Mouse (Mus musculus): ENCODE data around the gene Prr15l. TPM values are rescaled to one million over a fixed set of nuclear protein-coding genes. Genes with fewer than 3 reads are reported as not detected.

The Prr15l gene
- polyA plus RNA-seq, 1 experiment from 2014 or later = 0.40 TPM

- no peak for DNase-seq (ENCODE audit: extremely low spot score, low spot score)
- H3K4me3 ChIP-seq = peak overlapping the region; percentile 86
- peak overlapping the region; percentile 100; the same call in 1 of the 2 replicates for H3K27ac ChIP-seq
- H3K9me3 ChIP-seq = no peaks in the 10 kb centered on the region
- H3K27me3 ChIP-seq (ENCODE audit: poor library complexity, severe bottlenecking) = no peaks in the 10 kb centered on the region
- H3K36me3 ChIP-seq (replicated peaks) = peaks cover 14% of the 10 kb centered on the region
- peaks cover 39% of the 10 kb centered on the region for H3K4me1 ChIP-seq
- WGBS = 88% methylated on average over 10 of the region's 10 CpGs
Observed at GRCm38 (mm10) chr11:96975511-96976378, 47.8 kb downstream of the Prr15l start.

- Histone ChIP-seq H3K36me3 (replicated peaks) (peaks cover 14% of the 10 kb centered on the region), H3K27ac (peak overlapping the region; percentile 100; the same call in 1 of the 2 replicates), H3K27me3 (ENCODE audit: poor library complexity, severe bottlenecking) (peaks cover 1% of the 10 kb centered on the region; the same call in 1 of the 2 replicates), H3K4me3 (peak overlapping the region; percentile 86), H3K4me1 (peaks cover 39% of the 10 kb centered on the region), H3K9me3 (no peaks in the 10 kb centered on the region)
- 59% methylated on average over 3 of the region's 3 CpGs for WGBS
- no peak for DNase-seq (ENCODE audit: extremely low spot score, low spot score)
Observed at GRCm38 (mm10) chr11:96976379-96976687, 48.4 kb downstream of the Prr15l start.

GRCm38 (mm10) chr11:96976911-96977591 lies 49.1 kb downstream of the Prr15l start:
- no peak for DNase-seq (ENCODE audit: extremely low spot score, low spot score)
- peaks cover 14% of the 10 kb centered on the region for H3K36me3 ChIP-seq (replicated peaks)
- no peaks in the 10 kb centered on the region for H3K9me3 ChIP-seq
- peaks cover 8% of the 10 kb centered on the region; the same call in 1 of the 2 replicates for H3K27me3 ChIP-seq (ENCODE audit: poor library complexity, severe bottlenecking)
- H3K4me3 ChIP-seq = peak overlapping the region; percentile 86
- H3K4me1 ChIP-seq = peaks cover 45% of the 10 kb centered on the region
- under 1% methylated on average over 49 of the region's 50 CpGs for WGBS
- peak overlapping the region; percentile 100 for H3K27ac ChIP-seq

DNA sequence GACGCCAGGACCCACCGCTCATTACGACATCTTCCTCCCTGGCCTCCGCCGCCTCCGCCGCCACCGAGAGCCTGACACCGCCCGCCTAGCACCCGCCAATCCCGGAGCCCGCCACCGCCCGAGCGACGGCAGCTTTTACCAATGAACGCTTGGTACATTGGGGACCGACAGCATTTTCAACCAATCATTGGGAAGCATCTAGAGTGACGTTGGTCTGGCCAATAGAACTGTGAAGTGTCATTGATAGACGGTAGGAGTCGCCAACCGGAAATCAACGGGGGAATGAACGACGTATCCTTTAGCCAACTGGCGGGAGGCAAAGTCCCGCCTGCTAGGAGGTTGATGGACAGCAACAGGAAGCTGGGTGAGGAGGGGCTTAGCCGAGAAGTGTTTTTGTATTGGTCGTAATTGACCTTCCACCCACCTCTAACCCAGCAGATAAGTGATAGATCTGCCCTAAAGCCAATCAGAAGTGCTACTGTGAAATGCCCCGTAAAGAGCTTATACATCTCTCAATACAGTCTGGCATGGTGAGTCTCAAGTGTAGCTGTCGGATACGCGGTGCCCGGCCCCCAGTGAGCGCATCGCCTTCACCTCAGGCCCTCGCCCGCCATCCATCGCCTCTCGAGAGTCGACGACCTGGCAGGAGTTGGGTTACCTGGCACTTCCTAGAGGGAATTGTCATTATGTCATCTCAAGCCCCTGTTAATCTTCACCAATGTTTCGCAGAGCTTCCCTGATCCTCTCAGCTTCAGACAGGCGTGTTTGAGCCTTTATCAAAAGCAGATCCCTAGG lies 49.9 kb downstream of the Prr15l start:
- Histone ChIP-seq H3K4me3 (peak overlapping the region; percentile 86), H3K36me3 (replicated peaks) (peaks cover 14% of the 10 kb centered on the region), H3K4me1 (peaks cover 53% of the 10 kb centered on the region), H3K9me3 (no peaks in the 10 kb centered on the region), H3K27ac (peak overlapping the region; percentile 100), H3K27me3 (ENCODE audit: poor library complexity, severe bottlenecking) (peaks cover 11% of the 10 kb centered on the region)
- WGBS = 1% methylated on average over 45 of the region's 45 CpGs
- DNase-seq (ENCODE audit: extremely low spot score, low spot score) = peak; percentile 99

DNA sequence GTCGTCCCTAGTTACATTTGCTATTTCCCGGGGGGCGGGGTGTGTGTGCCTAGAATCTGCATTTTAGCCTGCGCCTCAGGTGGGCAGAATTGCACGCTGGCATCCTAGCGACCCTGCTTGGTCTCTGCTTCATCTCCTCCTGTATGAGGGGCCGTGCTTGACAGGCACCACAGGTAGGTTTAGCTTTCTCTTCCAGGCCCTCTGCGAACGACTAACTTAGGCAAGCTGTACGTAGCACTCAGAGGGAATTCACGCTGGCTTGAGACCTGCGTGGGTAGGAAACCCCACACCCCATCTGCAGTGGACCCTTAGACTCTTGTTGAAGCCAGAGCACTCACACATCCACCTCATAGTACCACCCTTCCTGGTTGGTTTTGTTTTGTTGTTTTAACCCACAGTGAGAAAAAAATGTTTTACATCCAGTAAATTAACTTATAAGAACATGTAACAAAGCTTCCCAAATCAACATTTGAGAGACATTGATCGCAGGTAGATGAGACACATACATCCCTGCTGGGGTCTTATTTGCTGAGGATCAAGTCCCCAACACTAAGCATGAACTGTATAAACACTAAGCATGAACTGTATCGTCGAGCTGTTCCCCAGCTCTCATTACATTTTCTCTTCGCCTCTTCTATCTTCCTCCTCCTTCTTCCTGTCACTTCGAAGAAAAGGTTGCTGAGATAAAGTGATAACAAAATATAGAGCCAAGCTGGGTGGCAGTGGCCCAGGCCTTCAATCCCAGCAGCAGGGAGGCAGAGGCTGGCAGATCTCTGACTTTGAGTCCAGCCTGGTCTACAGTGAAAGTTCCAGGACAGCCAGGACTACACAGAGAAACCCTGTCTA lies 50.7 kb downstream of the Prr15l start:
- peaks cover 10% of the 10 kb centered on the region for H3K36me3 ChIP-seq (replicated peaks)
- no peaks in the 10 kb centered on the region for H3K9me3 ChIP-seq
- DNase-seq (ENCODE audit: extremely low spot score, low spot score) = peak; percentile 37
- WGBS = 34% methylated on average over 17 of the region's 17 CpGs
- peaks cover 50% of the 10 kb centered on the region for H3K4me1 ChIP-seq
- peak overlapping the region; percentile 86 for H3K4me3 ChIP-seq
- H3K27ac ChIP-seq = peak overlapping the region; percentile 100
- H3K27me3 ChIP-seq (ENCODE audit: poor library complexity, severe bottlenecking) = peaks cover 19% of the 10 kb centered on the region

DNA sequence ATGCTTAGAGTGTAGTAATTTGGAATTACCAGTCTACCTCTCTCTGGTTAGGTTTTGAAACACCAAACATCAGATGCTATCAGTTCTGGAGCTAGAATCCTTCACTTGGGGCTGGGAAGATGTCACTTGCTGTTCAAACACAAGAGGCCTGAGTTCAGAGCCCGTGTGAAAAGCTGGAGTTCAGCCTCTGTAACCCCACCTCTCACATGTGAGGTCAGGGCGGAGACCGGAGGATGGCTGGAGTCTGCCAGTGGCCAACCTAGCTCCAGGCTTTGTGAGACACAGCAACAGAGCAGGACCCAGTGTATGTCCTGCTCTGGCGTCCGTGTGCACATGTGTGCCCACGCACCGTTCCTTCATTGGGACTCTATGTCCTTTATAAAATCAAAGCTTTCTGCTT lies 51.4 kb downstream of the Prr15l start:
- H3K27me3 ChIP-seq (ENCODE audit: poor library complexity, severe bottlenecking) = peaks cover 26% of the 10 kb centered on the region
- no peak for DNase-seq (ENCODE audit: extremely low spot score, low spot score)
- H3K4me1 ChIP-seq = peaks cover 45% of the 10 kb centered on the region
- H3K36me3 ChIP-seq (replicated peaks) = peaks cover 8% of the 10 kb centered on the region
- no peak overlapping the region for H3K27ac ChIP-seq
- no peak overlapping the region for H3K4me3 ChIP-seq
- no peaks in the 10 kb centered on the region for H3K9me3 ChIP-seq
- WGBS = 85% methylated on average over 7 of the region's 7 CpGs

- 81% methylated on average over 5 of the region's 5 CpGs for WGBS
- no peak overlapping the region for H3K4me3 ChIP-seq
- peaks cover 8% of the 10 kb centered on the region for H3K36me3 ChIP-seq (replicated peaks)
Observed at GRCm38 (mm10) chr11:96980021-96980420, 52.1 kb downstream of the Prr15l start.

GRCm38 (mm10) chr11:96981461-96981860 lies 53.6 kb downstream of the Prr15l start:
- H3K4me3 ChIP-seq = no peak overlapping the region
- H3K4me1 ChIP-seq = peaks cover 45% of the 10 kb centered on the region
- no peaks in the 10 kb centered on the region for H3K36me3 ChIP-seq (replicated peaks)
- H3K27me3 ChIP-seq (ENCODE audit: poor library complexity, severe bottlenecking) = peaks cover 47% of the 10 kb centered on the region
- WGBS = 77% methylated on average over 15 of the region's 15 CpGs
- H3K9me3 ChIP-seq = no peaks in the 10 kb centered on the region
- no peak for DNase-seq (ENCODE audit: extremely low spot score, low spot score)
- H3K27ac ChIP-seq = no peak overlapping the region

More at GRCm38 (mm10) chr11:96980021-96980420, 52.1 kb downstream of the Prr15l start:
- Histone ChIP-seq H3K4me1 (peaks cover 49% of the 10 kb centered on the region), H3K27me3 (ENCODE audit: poor library complexity, severe bottlenecking) (peaks cover 33% of the 10 kb centered on the region), H3K9me3 (no peaks in the 10 kb centered on the region), H3K27ac (no peak overlapping the region)
- no peak for DNase-seq (ENCODE audit: extremely low spot score, low spot score)

DNA sequence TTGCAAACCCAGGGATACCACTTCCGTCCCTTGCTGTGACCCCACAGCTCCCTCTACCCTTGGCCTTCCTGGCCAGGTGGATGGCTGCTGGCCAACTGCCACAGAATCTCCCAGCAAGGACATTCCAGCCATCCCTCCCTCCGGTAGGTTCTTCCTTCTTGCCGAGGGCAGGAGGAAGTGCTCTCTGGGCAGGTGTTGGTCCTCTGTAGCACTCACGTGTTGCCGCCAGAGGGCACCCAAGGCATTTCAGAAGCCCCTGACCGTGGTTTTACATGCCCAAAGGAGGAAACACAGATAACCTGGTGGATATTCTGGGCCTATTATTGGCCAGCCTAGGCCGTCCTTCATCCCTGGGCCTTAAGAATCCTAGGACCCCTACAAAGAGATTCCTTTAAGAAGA lies 54.5 kb downstream of the Prr15l start:
- peak; percentile 82 for DNase-seq (ENCODE audit: extremely low spot score, low spot score)
- peak overlapping the region; percentile 8 for H3K27ac ChIP-seq
- WGBS = 3% methylated on average over 7 of the region's 7 CpGs
- peaks cover 56% of the 10 kb centered on the region for H3K27me3 ChIP-seq (ENCODE audit: poor library complexity, severe bottlenecking)
- H3K4me3 ChIP-seq = peak overlapping the region; percentile 13
- H3K4me1 ChIP-seq = peaks cover 46% of the 10 kb centered on the region
- H3K9me3 ChIP-seq = no peaks in the 10 kb centered on the region
- no peaks in the 10 kb centered on the region for H3K36me3 ChIP-seq (replicated peaks)

DNA sequence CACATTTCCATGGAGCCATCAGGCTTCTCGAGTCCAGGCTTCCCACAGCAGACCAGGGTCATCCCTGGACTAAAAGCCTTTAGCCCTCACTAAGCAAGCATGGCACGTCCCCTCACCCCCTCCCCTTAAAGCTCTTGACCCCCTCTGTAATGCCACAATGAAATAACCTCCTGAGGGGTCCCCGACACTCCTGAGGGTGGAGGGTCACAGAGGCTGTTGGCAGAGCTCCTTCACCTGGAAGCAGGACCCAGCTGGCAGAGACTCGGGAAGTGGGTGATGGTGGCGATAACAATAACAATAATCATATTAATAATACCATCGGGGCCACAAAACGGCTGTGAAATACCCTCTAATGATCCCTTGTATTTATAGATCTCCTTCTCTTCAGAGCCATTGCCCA lies 55.0 kb downstream of the Prr15l start, which contains the start of gene Sp2:
Gene Sp2, minus strand, starts transcription at position 101 of the 400 bp plus-strand sequence.
- H3K4me3 ChIP-seq = peak within 1 kb of the TSS; percentile 13
- no peaks in the 10 kb centered on the region for H3K36me3 ChIP-seq (replicated peaks)
- H3K27ac ChIP-seq = peak within 1 kb of the TSS; percentile 8
- H3K27me3 ChIP-seq (ENCODE audit: poor library complexity, severe bottlenecking) = peaks cover 61% of the 10 kb centered on the region
- WGBS = 80% methylated on average over 7 of the region's 7 CpGs
- no peaks in the 10 kb centered on the region for H3K9me3 ChIP-seq
- no peak for DNase-seq (ENCODE audit: extremely low spot score, low spot score)
- H3K4me1 ChIP-seq = peaks cover 51% of the 10 kb centered on the region

DNA sequence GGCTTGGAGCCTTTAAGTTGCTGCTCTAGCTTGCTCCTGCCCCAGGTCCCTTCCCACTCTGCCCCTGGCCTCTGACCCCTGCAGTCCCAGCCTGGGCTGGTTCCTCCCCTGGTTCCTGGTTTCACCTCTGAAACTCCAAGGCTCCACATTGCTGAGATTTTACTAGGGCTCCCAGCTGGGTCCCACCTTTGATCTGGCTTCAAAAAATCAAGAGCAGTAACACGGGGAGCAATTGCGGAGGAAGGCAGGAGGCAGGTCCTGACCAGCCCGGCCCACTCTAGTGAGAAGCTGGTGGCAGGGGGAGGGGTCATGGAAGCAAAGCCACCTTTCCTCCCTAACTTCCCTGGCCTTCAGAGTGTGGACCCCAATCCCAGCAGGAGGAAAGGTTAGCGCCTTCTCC lies 57.0 kb downstream of the Prr15l start:
- H3K4me3 ChIP-seq = no peak overlapping the region
- 22% methylated on average over 4 of the region's 4 CpGs for WGBS
- DNase-seq (ENCODE audit: extremely low spot score, low spot score) = no peak
- no peak overlapping the region; the same call in 1 of the 2 replicates for H3K27ac ChIP-seq
- no peaks in the 10 kb centered on the region for H3K36me3 ChIP-seq (replicated peaks)
- H3K4me1 ChIP-seq = peaks cover 47% of the 10 kb centered on the region
- peaks cover 82% of the 10 kb centered on the region for H3K27me3 ChIP-seq (ENCODE audit: poor library complexity, severe bottlenecking)
- no peaks in the 10 kb centered on the region for H3K9me3 ChIP-seq

- WGBS = 63% methylated on average over 3 of the region's 3 CpGs
- DNase-seq (ENCODE audit: extremely low spot score, low spot score) = no peak
- H3K27ac ChIP-seq = no peak overlapping the region
- H3K4me3 ChIP-seq = no peak overlapping the region
- no peaks in the 10 kb centered on the region for H3K9me3 ChIP-seq
- peaks cover 85% of the 10 kb centered on the region for H3K27me3 ChIP-seq (ENCODE audit: poor library complexity, severe bottlenecking)
- no peaks in the 10 kb centered on the region for H3K36me3 ChIP-seq (replicated peaks)
- H3K4me1 ChIP-seq = peaks cover 46% of the 10 kb centered on the region
Observed at GRCm38 (mm10) chr11:96986463-96986862, 58.6 kb downstream of the Prr15l start.

Measured in forebrain, embryonic 10.5 days (tissue).